Mouse (Mus musculus) hindbrain, embryonic 13.5 days (tissue): ENCODE data around the gene Rfk. TPM values are rescaled to one million over a fixed set of nuclear protein-coding genes. Genes with fewer than 3 reads are reported as not detected.

ENCODE experiments used
- ATAC-seq: fragments of 200-750 bp; cut with Nextera tagmentation; 2 replicates; pipeline ENCODE4 v1.8.0; 2017; ENCODE audit warnings: moderate TSS enrichment; ENCODE audit not compliant: low FRiP score
- H3K27ac ChIP-seq: fragments of 300-500 bp; sonication (generic); 2 replicates; pipeline ENCODE4 v1.5.1; 2015; ENCODE audit warnings: inconsistent platforms, mild to moderate bottlenecking, moderate library complexity
- H3K27me3 ChIP-seq: fragments of 300-500 bp; sonication (generic); 2 replicates; pipeline ENCODE4 v1.6.1; 2015; ENCODE audit warnings: mild to moderate bottlenecking, inconsistent platforms
- H3K36me3 ChIP-seq: fragments of 300-500 bp; sonication (generic); 2 replicates; pipeline ENCODE4 v1.6.1; 2015; ENCODE audit warnings: mild to moderate bottlenecking, inconsistent platforms
- H3K4me1 ChIP-seq: fragments of 300-500 bp; sonication (generic); replicated peaks from 2 replicates; pipeline ENCODE4 v1.6.1; 2015; ENCODE audit warnings: inconsistent platforms
- H3K4me2 ChIP-seq: fragments of 300-500 bp; sonication (generic); 2 replicates; pipeline ENCODE4 v1.6.1; 2015; ENCODE audit warnings: inconsistent platforms, mild to moderate bottlenecking, moderate library complexity
- H3K4me3 ChIP-seq: fragments of 300-500 bp; sonication (generic); 2 replicates; pipeline ENCODE4 v1.5.1; 2015; ENCODE audit warnings: mild to moderate bottlenecking, inconsistent platforms
- H3K9ac ChIP-seq: fragments of 300-500 bp; sonication (generic); 2 replicates; pipeline ENCODE4 v1.6.1; 2015; ENCODE audit warnings: mild to moderate bottlenecking, inconsistent platforms
- H3K9me3 ChIP-seq: fragments of 300-500 bp; sonication (generic); 2 replicates; pipeline ENCODE4 v1.6.1; 2016; ENCODE audit warnings: inconsistent platforms
- WGBS: fragments of 180-500 bp; shearing (Covaris S2); methylation state at CpG from one replicate; pipeline ENCODE4 v1.1.7; 2015; 5-methylcytosine and 5-hydroxymethylcytosine counted together
- polyA plus RNA-seq: library from polyadenylated mRNA; unstranded; fragments of >200 nt; fragmentation: Nextera tagmentation; extraction: Ambion mirVana; gene quantifications from 2 replicates; pipeline ENCODE4 v1.2.1, GENCODE M21; 2015

Rfk gene
- polyA plus RNA-seq, result 79.5 and 81.3 TPM in 2 replicates

- H3K36me3 ChIP-seq, result peaks cover 15% of the 10 kb centered on the region
- peak within 1 kb of the TSS; percentile 65 for H3K4me2 ChIP-seq
- peaks cover 14% of the 10 kb centered on the region for H3K4me1 ChIP-seq
- H3K9me3 ChIP-seq, result no peaks in the 10 kb centered on the region
- peak within 1 kb of the TSS; percentile 88 for H3K4me3 ChIP-seq
- peak; percentile 98 for ATAC-seq
- peaks cover 9% of the 10 kb centered on the region for H3K27me3 ChIP-seq
- peak within 1 kb of the TSS; percentile 94 for H3K9ac ChIP-seq
- H3K27ac ChIP-seq, result peak within 1 kb of the TSS; percentile 79
- under 1% methylated on average over 80 of the region's 83 CpGs for WGBS
Measured at GRCm38 (mm10) chr19:17393841-17394591, at the start of gene Rfk. Rfk (plus strand) TSS chr19:17394043.

GRCm38 (mm10) chr19:17344881-17345280, 49.0 kb upstream of the Rfk start:
- Histone ChIP-seq H3K9me3 (no peaks in the 10 kb centered on the region), H3K36me3 (no peaks in the 10 kb centered on the region), H3K9ac (no peak overlapping the region), H3K4me2 (no peak overlapping the region), H3K27ac (no peak overlapping the region), H3K4me3 (no peak overlapping the region), H3K27me3 (no peaks in the 10 kb centered on the region), H3K4me1 (no peaks in the 10 kb centered on the region)
- ATAC-seq, result no peak
- 96% methylated on average over 7 of the region's 7 CpGs for WGBS

GRCm38 (mm10) chr19:17346716-17347474, 46.9 kb upstream of the Rfk start:
- no peak overlapping the region for H3K27ac ChIP-seq
- 97% methylated on average over 3 of the region's 3 CpGs for WGBS
- no peak overlapping the region for H3K9ac ChIP-seq
- no peaks in the 10 kb centered on the region for H3K9me3 ChIP-seq
- no peak for ATAC-seq
- H3K36me3 ChIP-seq, result no peaks in the 10 kb centered on the region
- no peaks in the 10 kb centered on the region for H3K27me3 ChIP-seq
- no peaks in the 10 kb centered on the region for H3K4me1 ChIP-seq
- H3K4me3 ChIP-seq, result no peak overlapping the region
- no peak overlapping the region for H3K4me2 ChIP-seq

- Histone ChIP-seq H3K27me3 (no peaks in the 10 kb centered on the region), H3K4me3 (no peak overlapping the region), H3K27ac (no peak overlapping the region), H3K4me1 (no peaks in the 10 kb centered on the region), H3K36me3 (no peaks in the 10 kb centered on the region), H3K9me3 (no peaks in the 10 kb centered on the region), H3K9ac (no peak overlapping the region), H3K4me2 (no peak overlapping the region)
- WGBS, result 89% methylated on average over 2 of the region's 2 CpGs
- ATAC-seq, result no peak
Measured at GRCm38 (mm10) chr19:17347852-17348251, 46.0 kb upstream of the Rfk start.

GRCm38 (mm10) chr19:17353727-17354126, 40.1 kb upstream of the Rfk start:
- no peak overlapping the region for H3K4me2 ChIP-seq
- H3K9me3 ChIP-seq, result no peaks in the 10 kb centered on the region
- H3K27me3 ChIP-seq, result peaks cover 34% of the 10 kb centered on the region
- no peak for ATAC-seq
- no peaks in the 10 kb centered on the region for H3K36me3 ChIP-seq
- 81% methylated on average over 8 of the region's 8 CpGs for WGBS
- no peak overlapping the region for H3K9ac ChIP-seq
- no peak overlapping the region for H3K27ac ChIP-seq
- peaks cover 8% of the 10 kb centered on the region for H3K4me1 ChIP-seq
- no peak overlapping the region for H3K4me3 ChIP-seq

- no peak overlapping the region for H3K4me2 ChIP-seq
- H3K9me3 ChIP-seq, result no peaks in the 10 kb centered on the region
- no peak overlapping the region for H3K27ac ChIP-seq
- no peak overlapping the region for H3K4me3 ChIP-seq
- peaks cover 8% of the 10 kb centered on the region for H3K4me1 ChIP-seq
- H3K27me3 ChIP-seq, result peaks cover 34% of the 10 kb centered on the region
- no peaks in the 10 kb centered on the region for H3K36me3 ChIP-seq
- no peak overlapping the region for H3K9ac ChIP-seq
- no peak for ATAC-seq
- WGBS, result 79% methylated on average over 4 of the region's 4 CpGs
Measured at GRCm38 (mm10) chr19:17354362-17354761, 39.5 kb upstream of the Rfk start.

- Histone ChIP-seq H3K9me3 (no peaks in the 10 kb centered on the region), H3K27ac (no peak overlapping the region), H3K27me3 (peaks cover 34% of the 10 kb centered on the region), H3K9ac (no peak overlapping the region), H3K4me1 (peaks cover 8% of the 10 kb centered on the region), H3K4me3 (no peak overlapping the region), H3K36me3 (no peaks in the 10 kb centered on the region), H3K4me2 (no peak overlapping the region)
- no peak for ATAC-seq
- WGBS, result 72% methylated on average over 4 of the region's 4 CpGs
Measured at GRCm38 (mm10) chr19:17354797-17355196, 39.0 kb upstream of the Rfk start.

- Histone ChIP-seq H3K9ac (no peak overlapping the region), H3K36me3 (no peaks in the 10 kb centered on the region), H3K4me1 (peaks cover 8% of the 10 kb centered on the region), H3K4me2 (no peak overlapping the region), H3K9me3 (no peaks in the 10 kb centered on the region), H3K27me3 (peaks cover 34% of the 10 kb centered on the region), H3K4me3 (no peak overlapping the region), H3K27ac (no peak overlapping the region)
- ATAC-seq, result no peak
- WGBS, result 37% methylated on average over 4 of the region's 4 CpGs
Measured at GRCm38 (mm10) chr19:17355361-17355760, 38.5 kb upstream of the Rfk start.

- WGBS, result 2% methylated on average over 50 of the region's 50 CpGs
Measured at GRCm38 (mm10) chr19:17355950-17356867, 37.6 kb upstream of the Rfk start.

GRCm38 (mm10) chr19:17356932-17357331, 36.9 kb upstream of the Rfk start:
- ATAC-seq, result no peak
- peak overlapping the region; percentile 81; the same call in 1 of the 2 replicates for H3K4me2 ChIP-seq
- H3K27ac ChIP-seq, result no peak overlapping the region
- H3K4me1 ChIP-seq, result peaks cover 8% of the 10 kb centered on the region
- no peaks in the 10 kb centered on the region for H3K9me3 ChIP-seq
- H3K9ac ChIP-seq, result no peak overlapping the region
- H3K36me3 ChIP-seq, result no peaks in the 10 kb centered on the region
- H3K4me3 ChIP-seq, result no peak overlapping the region
- H3K27me3 ChIP-seq, result peaks cover 34% of the 10 kb centered on the region
- WGBS, result 72% methylated on average over 6 of the region's 6 CpGs

More at GRCm38 (mm10) chr19:17355950-17356867, 37.6 kb upstream of the Rfk start:
- no peaks in the 10 kb centered on the region for H3K36me3 ChIP-seq
- H3K27ac ChIP-seq, result no peak overlapping the region
- ATAC-seq, result peak; percentile 75
- peak overlapping the region; percentile 81 for H3K4me2 ChIP-seq
- no peaks in the 10 kb centered on the region for H3K9me3 ChIP-seq
- H3K9ac ChIP-seq, result no peak overlapping the region
- peak overlapping the region; percentile 43 for H3K4me3 ChIP-seq
- H3K4me1 ChIP-seq, result peaks cover 8% of the 10 kb centered on the region
- peaks cover 34% of the 10 kb centered on the region for H3K27me3 ChIP-seq

- ATAC-seq, result no peak
- Histone ChIP-seq H3K4me3 (no peak overlapping the region), H3K4me2 (no peak overlapping the region), H3K9me3 (no peaks in the 10 kb centered on the region), H3K36me3 (no peaks in the 10 kb centered on the region), H3K4me1 (peaks cover 8% of the 10 kb centered on the region), H3K27me3 (peaks cover 34% of the 10 kb centered on the region), H3K9ac (no peak overlapping the region), H3K27ac (no peak overlapping the region)
- WGBS, result 36% methylated on average over 3 of the region's 3 CpGs
Measured at GRCm38 (mm10) chr19:17357391-17357790, 36.5 kb upstream of the Rfk start.
